Mouse (Mus musculus): Measurements from ENCODE around the gene Tubal3. TPM values are rescaled to one million over a fixed set of nuclear protein-coding genes. Genes with fewer than 3 reads are reported as not detected.
A peak's percentile ranks its signal among the peaks of the same experiment; 100 is the strongest.
"Not testable (repeated sequence)": the region's sequence is repeated elsewhere in the genome, so short reads cannot be mapped to it uniquely, and the experiment has no call there.

Gene Tubal3
- polyA plus RNA-seq, 1 experiment from 2014 or later: not detected

- Histone ChIP-seq H3K9me3 (ENCODE audit: control insufficient read depth, low read length) (no peaks in the 10 kb centered on the region), H3K27me3 (ENCODE audit: control insufficient read depth, insufficient read depth, low read length) (no peaks in the 10 kb centered on the region), H3K4me2 (ENCODE audit: low read depth) (peak overlapping the region; percentile 61), H3K27ac (ENCODE audit: low read depth, low read length) (no peak overlapping the region), H3K9ac (ENCODE audit: low read length) (no peak overlapping the region), H3K4me3 (ENCODE audit: low read depth, low read length) (peak overlapping the region; percentile 46), H3K4me1 (ENCODE audit: control insufficient read depth, insufficient read depth, low read length) (no peaks in the 10 kb centered on the region), H3K36me3 (ENCODE audit: control insufficient read depth, insufficient read depth, low read length) (peaks cover 6% of the 10 kb centered on the region; the same call in 1 of the 2 replicates)
- DNase-seq (ENCODE audit: low spot score) (no peak), ATAC-seq (ENCODE audit: insufficient read depth, low FRiP score, low TSS enrichment) (no peak)
- 29% methylated on average over 8 of the region's 8 CpGs for WGBS
Measured at GRCm38 (mm10) chr13:3891479-3892087, 26.5 kb upstream of the Tubal3 start.

- Histone ChIP-seq H3K4me3 (ENCODE audit: low read depth, low read length) (peak overlapping the region; percentile 46), H3K4me2 (ENCODE audit: low read depth) (peak overlapping the region; percentile 61), H3K27me3 (ENCODE audit: control insufficient read depth, insufficient read depth, low read length) (no peaks in the 10 kb centered on the region), H3K9me3 (ENCODE audit: control insufficient read depth, low read length) (no peaks in the 10 kb centered on the region), H3K9ac (ENCODE audit: low read length) (no peak overlapping the region), H3K27ac (ENCODE audit: low read depth, low read length) (no peak overlapping the region), H3K36me3 (ENCODE audit: control insufficient read depth, insufficient read depth, low read length) (no peaks in the 10 kb centered on the region), H3K4me1 (ENCODE audit: control insufficient read depth, insufficient read depth, low read length) (no peaks in the 10 kb centered on the region)
- WGBS: 18% methylated on average over 7 of the region's 7 CpGs
- no peak for ATAC-seq (ENCODE audit: insufficient read depth, low FRiP score, low TSS enrichment)
- no peak for DNase-seq (ENCODE audit: low spot score)
Measured at GRCm38 (mm10) chr13:3892601-3893000, 25.5 kb upstream of the Tubal3 start.

GRCm38 (mm10) chr13:3893126-3893734, 24.8 kb upstream of the Tubal3 start:
- H3K27ac ChIP-seq (ENCODE audit: low read depth, low read length): no peak overlapping the region
- no peaks in the 10 kb centered on the region for H3K27me3 ChIP-seq (ENCODE audit: control insufficient read depth, insufficient read depth, low read length)
- DNase-seq (ENCODE audit: low spot score) (peak; percentile 89), ATAC-seq (ENCODE audit: insufficient read depth, low FRiP score, low TSS enrichment) (peak; percentile 97)
- H3K4me1 ChIP-seq (ENCODE audit: control insufficient read depth, insufficient read depth, low read length): no peaks in the 10 kb centered on the region
- under 1% methylated on average over 35 of the region's 35 CpGs for WGBS
- peak overlapping the region; percentile 46 for H3K4me3 ChIP-seq (ENCODE audit: low read depth, low read length)
- peak overlapping the region; percentile 61 for H3K4me2 ChIP-seq (ENCODE audit: low read depth)
- no peaks in the 10 kb centered on the region for H3K36me3 ChIP-seq (ENCODE audit: control insufficient read depth, insufficient read depth, low read length)
- peak overlapping the region; percentile 60 for H3K9ac ChIP-seq (ENCODE audit: low read length)
- no peaks in the 10 kb centered on the region for H3K9me3 ChIP-seq (ENCODE audit: control insufficient read depth, low read length)

GRCm38 (mm10) chr13:3894549-3894948, 23.5 kb upstream of the Tubal3 start:
- no peak overlapping the region for H3K4me2 ChIP-seq (ENCODE audit: low read depth)
- H3K27me3 ChIP-seq (ENCODE audit: control insufficient read depth, insufficient read depth, low read length): no peaks in the 10 kb centered on the region
- DNase-seq (ENCODE audit: low spot score) (no peak), ATAC-seq (ENCODE audit: insufficient read depth, low FRiP score, low TSS enrichment) (no peak)
- no peak overlapping the region for H3K9ac ChIP-seq (ENCODE audit: low read length)
- H3K4me1 ChIP-seq (ENCODE audit: control insufficient read depth, insufficient read depth, low read length): no peaks in the 10 kb centered on the region
- H3K4me3 ChIP-seq (ENCODE audit: low read depth, low read length): no peak overlapping the region
- H3K27ac ChIP-seq (ENCODE audit: low read depth, low read length): no peak overlapping the region
- 75% methylated on average over 8 of the region's 8 CpGs for WGBS
- no peaks in the 10 kb centered on the region for H3K36me3 ChIP-seq (ENCODE audit: control insufficient read depth, insufficient read depth, low read length)
- H3K9me3 ChIP-seq (ENCODE audit: control insufficient read depth, low read length): no peaks in the 10 kb centered on the region

GRCm38 (mm10) chr13:3895397-3895980, 22.6 kb upstream of the Tubal3 start:
- no peak overlapping the region for H3K4me3 ChIP-seq (ENCODE audit: low read depth, low read length)
- no peak overlapping the region for H3K27ac ChIP-seq (ENCODE audit: low read depth, low read length)
- no peak overlapping the region for H3K9ac ChIP-seq (ENCODE audit: low read length)
- no peak overlapping the region for H3K4me2 ChIP-seq (ENCODE audit: low read depth)
- no peaks in the 10 kb centered on the region for H3K9me3 ChIP-seq (ENCODE audit: control insufficient read depth, low read length)
- H3K4me1 ChIP-seq (ENCODE audit: control insufficient read depth, insufficient read depth, low read length): no peaks in the 10 kb centered on the region
- no peaks in the 10 kb centered on the region; the same call in 1 of the 2 replicates for H3K36me3 ChIP-seq (ENCODE audit: control insufficient read depth, insufficient read depth, low read length)
- ATAC-seq (ENCODE audit: insufficient read depth, low FRiP score, low TSS enrichment) (no peak), DNase-seq (ENCODE audit: low spot score) (no peak)
- 82% methylated on average over 8 of the region's 8 CpGs for WGBS
- H3K27me3 ChIP-seq (ENCODE audit: control insufficient read depth, insufficient read depth, low read length): no peaks in the 10 kb centered on the region

GRCm38 (mm10) chr13:3896032-3896431, 22.0 kb upstream of the Tubal3 start:
- ATAC-seq (ENCODE audit: insufficient read depth, low FRiP score, low TSS enrichment): no peak

GRCm38 (mm10) chr13:3896913-3897312, 21.2 kb upstream of the Tubal3 start:
- H3K4me1 ChIP-seq (ENCODE audit: control insufficient read depth, insufficient read depth, low read length): no peaks in the 10 kb centered on the region
- no peaks in the 10 kb centered on the region for H3K27me3 ChIP-seq (ENCODE audit: control insufficient read depth, insufficient read depth, low read length)
- no peak overlapping the region for H3K9ac ChIP-seq (ENCODE audit: low read length)
- H3K4me3 ChIP-seq (ENCODE audit: low read depth, low read length): no peak overlapping the region
- ATAC-seq (ENCODE audit: insufficient read depth, low FRiP score, low TSS enrichment) (no peak), DNase-seq (ENCODE audit: low spot score) (peak; percentile 73)
- 44% methylated on average over 5 of the region's 5 CpGs for WGBS
- no peaks in the 10 kb centered on the region for H3K9me3 ChIP-seq (ENCODE audit: control insufficient read depth, low read length)
- H3K4me2 ChIP-seq (ENCODE audit: low read depth): no peak overlapping the region
- H3K27ac ChIP-seq (ENCODE audit: low read depth, low read length): no peak overlapping the region
- no peaks in the 10 kb centered on the region; the same call in 1 of the 2 replicates for H3K36me3 ChIP-seq (ENCODE audit: control insufficient read depth, insufficient read depth, low read length)

More at GRCm38 (mm10) chr13:3896032-3896431, 22.0 kb upstream of the Tubal3 start:
- DNase-seq (ENCODE audit: low spot score): no peak
- Histone ChIP-seq H3K4me3 (ENCODE audit: low read depth, low read length) (no peak overlapping the region), H3K27me3 (ENCODE audit: control insufficient read depth, insufficient read depth, low read length) (no peaks in the 10 kb centered on the region), H3K36me3 (ENCODE audit: control insufficient read depth, insufficient read depth, low read length) (no peaks in the 10 kb centered on the region; the same call in 1 of the 2 replicates), H3K4me2 (ENCODE audit: low read depth) (no peak overlapping the region), H3K9ac (ENCODE audit: low read length) (no peak overlapping the region), H3K9me3 (ENCODE audit: control insufficient read depth, low read length) (no peaks in the 10 kb centered on the region), H3K27ac (ENCODE audit: low read depth, low read length) (no peak overlapping the region), H3K4me1 (ENCODE audit: control insufficient read depth, insufficient read depth, low read length) (no peaks in the 10 kb centered on the region)
- WGBS: 92% methylated on average over 6 of the region's 6 CpGs

GRCm38 (mm10) chr13:3898202-3898601, 19.9 kb upstream of the Tubal3 start:
- H3K4me1 ChIP-seq (ENCODE audit: control insufficient read depth, insufficient read depth, low read length); ATAC-seq (ENCODE audit: insufficient read depth, low FRiP score, low TSS enrichment); H3K27ac ChIP-seq (ENCODE audit: low read depth, low read length); H3K36me3 ChIP-seq (ENCODE audit: control insufficient read depth, insufficient read depth, low read length); H3K9me3 ChIP-seq (ENCODE audit: control insufficient read depth, low read length); H3K4me2 ChIP-seq (ENCODE audit: low read depth); H3K9ac ChIP-seq (ENCODE audit: low read length); H3K27me3 ChIP-seq (ENCODE audit: control insufficient read depth, insufficient read depth, low read length); H3K4me3 ChIP-seq (ENCODE audit: low read depth, low read length); DNase-seq (ENCODE audit: low spot score): not testable (repeated sequence)
- WGBS: 91% methylated on average over 5 of the region's 5 CpGs

- no peaks in the 10 kb centered on the region for H3K27me3 ChIP-seq (ENCODE audit: control insufficient read depth, insufficient read depth, low read length)
- no peak overlapping the region for H3K4me3 ChIP-seq (ENCODE audit: low read depth, low read length)
- no peaks in the 10 kb centered on the region for H3K4me1 ChIP-seq (ENCODE audit: control insufficient read depth, insufficient read depth, low read length)
- no peak overlapping the region for H3K9ac ChIP-seq (ENCODE audit: low read length)
- DNase-seq (ENCODE audit: low spot score): no peak
- H3K36me3 ChIP-seq (ENCODE audit: control insufficient read depth, insufficient read depth, low read length): no peaks in the 10 kb centered on the region; the same call in 1 of the 2 replicates
- no peaks in the 10 kb centered on the region for H3K9me3 ChIP-seq (ENCODE audit: control insufficient read depth, low read length)
- no peak overlapping the region for H3K4me2 ChIP-seq (ENCODE audit: low read depth)
- ATAC-seq (ENCODE audit: insufficient read depth, low FRiP score, low TSS enrichment): no peak
- H3K27ac ChIP-seq (ENCODE audit: low read depth, low read length): no peak overlapping the region
- WGBS: 91% methylated on average over 9 of the region's 9 CpGs
Measured at GRCm38 (mm10) chr13:3899301-3899700, 18.8 kb upstream of the Tubal3 start.
